Mouse (Mus musculus) adrenal gland, postnatal 4 days (tissue): ENCODE results near the gene Arpp19. TPM values are rescaled to one million over a fixed set of nuclear protein-coding genes. Genes with fewer than 3 reads are reported as not detected.

ENCODE experiments used
- DNase-seq, 2 experiments: peaks; one replicate each; pipeline ENCODE4 v3.0.0; 2021 to 2022; ENCODE audit warnings: low spot score in 2 of 2, mixed read lengths in 2 of 2
- total RNA-seq, 2 experiments: library from RNA; stranded (reverse); gene quantifications; 2 replicates each; pipeline ENCODE4 v1.2.3; 2021

Gene Arpp19
- total RNA-seq, 2 experiments from 2014 or later = 246 to 283 TPM

DNA sequence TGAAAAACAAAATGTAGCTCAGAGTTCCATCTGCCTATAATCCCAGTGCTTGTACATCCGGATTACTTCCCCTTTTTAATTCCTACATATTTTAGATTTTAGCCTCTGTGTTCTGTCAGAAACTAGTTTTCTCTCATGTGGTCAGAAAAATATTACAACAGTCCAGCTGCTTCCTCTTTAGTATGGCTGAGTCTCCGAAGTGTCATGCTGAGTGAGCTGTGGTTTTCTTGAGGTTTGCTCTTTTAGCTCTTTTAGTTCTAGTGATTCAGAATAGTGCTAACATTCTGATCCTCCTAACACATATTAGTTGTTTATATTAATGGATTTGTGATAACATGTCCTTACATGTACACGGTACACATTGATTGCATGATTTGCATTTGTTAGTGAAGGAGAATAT lies 57.3 kb downstream of the Arpp19 start:
- DNase-seq = no peak

DNA sequence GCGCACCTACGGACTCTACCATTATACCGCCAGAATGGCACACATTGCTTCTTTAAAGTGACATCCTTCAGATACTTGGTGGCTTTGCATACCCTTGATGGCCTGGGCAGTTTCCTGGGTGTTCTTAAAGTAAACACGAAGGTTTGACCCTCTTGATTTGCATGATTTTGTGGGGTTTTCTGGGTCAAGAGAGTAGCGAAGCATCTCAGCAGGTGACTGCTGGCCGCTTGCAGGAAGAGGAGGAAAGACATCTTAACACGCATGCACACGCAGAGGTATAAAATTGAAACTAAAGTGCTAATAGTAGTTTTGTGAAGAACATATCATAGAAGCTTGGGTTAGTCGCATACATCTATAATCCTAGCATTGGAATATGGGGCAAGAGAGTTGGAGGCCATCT lies 61.5 kb downstream of the Arpp19 start:
- no peak for DNase-seq

DNA sequence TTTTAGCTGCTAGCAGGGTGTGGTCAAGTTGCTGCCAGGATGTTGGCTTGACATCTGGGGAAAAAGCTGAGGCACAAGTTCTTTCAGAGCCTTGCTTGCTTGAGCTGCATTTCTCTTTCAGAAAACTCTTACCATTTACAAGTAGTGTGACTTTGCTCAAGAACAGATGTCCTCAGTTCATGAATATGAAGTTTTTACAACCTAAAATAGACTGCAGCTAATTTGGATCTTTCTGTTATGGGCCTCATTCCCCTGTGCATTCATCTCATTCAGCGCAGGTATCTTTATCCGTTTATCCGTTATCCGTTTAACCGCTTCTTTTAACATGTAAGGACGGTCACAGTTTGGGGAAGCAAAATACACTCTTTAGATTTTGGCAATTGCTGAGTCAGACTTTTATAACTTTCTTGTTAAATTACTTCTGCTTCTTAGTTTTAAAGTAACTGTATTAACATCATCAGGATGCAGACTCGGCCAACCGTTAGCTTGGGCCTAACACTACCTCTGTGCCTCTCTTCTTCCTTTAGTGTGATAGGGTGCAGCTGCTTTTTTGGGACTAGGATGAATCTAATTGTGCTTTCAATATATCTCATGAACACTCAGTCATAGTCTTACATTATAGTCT lies 62.9 kb downstream of the Arpp19 start:
- no peak for DNase-seq

DNA sequence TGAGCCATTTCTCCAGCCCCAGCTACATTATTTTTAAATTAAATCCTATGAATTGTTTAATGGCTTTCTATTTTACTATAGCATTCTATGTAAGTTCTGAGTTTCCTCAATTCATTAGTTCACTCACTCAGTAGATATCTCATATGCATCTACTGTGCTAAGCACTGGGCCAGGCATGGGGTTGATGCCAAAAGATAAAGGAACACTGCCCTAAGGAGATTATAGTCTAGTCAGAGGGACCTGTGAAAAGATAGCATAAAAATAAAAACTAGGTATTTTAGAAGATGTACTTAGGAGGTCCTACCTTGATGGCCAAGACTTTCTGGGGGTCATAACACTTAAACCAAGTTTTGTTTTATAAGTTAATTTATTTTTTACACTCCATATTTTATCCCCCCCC lies 64.7 kb downstream of the Arpp19 start:
- no peak for DNase-seq

Other genes with a start within 250 kb of the Arpp19 start
- gene Onecut1, start 175.7 kb upstream of the Arpp19 start, total RNA-seq = 1 to 10 TPM; 1.4 to 2.4 TPM
- gene Fam214a, start 84.7 kb upstream of the Arpp19 start, total RNA-seq = 10 to 100 TPM; 90.2 to 99.4 TPM
- 10 to 100 TPM; 33.6 to 37.9 TPM for gene Myo5a, start 33.4 kb downstream of the Arpp19 start, total RNA-seq
- 1 to 10 TPM; 1.8 to 5.0 TPM for gene Myo5c, start 194.4 kb downstream of the Arpp19 start, total RNA-seq